In the genomic region with DNA sequence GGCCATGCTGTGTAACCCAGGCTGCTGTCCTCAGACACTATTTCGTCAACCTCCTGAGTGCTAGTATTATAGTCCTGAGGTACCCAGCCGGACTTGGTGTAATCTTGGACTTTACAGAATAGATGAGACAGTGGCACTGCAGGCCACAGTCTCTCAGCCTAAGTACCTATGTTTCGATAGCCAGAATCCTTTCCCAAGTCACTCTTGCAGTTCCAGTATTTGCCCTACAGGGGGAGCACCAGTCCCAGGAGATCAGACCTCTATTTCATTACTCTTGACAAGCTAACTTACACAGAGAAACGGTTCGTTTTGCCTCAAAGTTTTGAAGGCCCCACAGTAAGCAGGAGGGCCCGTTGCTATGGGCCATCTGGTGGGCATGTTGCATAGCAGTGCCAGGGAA, we compare ENCODE assay signal across 8 mouse cellular contexts. TPM values are rescaled to one million over a fixed set of nuclear protein-coding genes. Genes with fewer than 3 reads are reported as not detected.
DNase-seq lines count a peak whose midpoint lies in the region; ATAC-seq and TF ChIP-seq lines count a peak whose summit lies in the region.
"Had no signal": no experiment of that assay in that cellular context is flagged by ENCODE, and none has a peak within 500 bp of the region (broad histone marks: within the 10 kb centered on the region; RNA-seq: fewer than 3 reads in every experiment).

No protein-coding gene starts in this region.

- CTCF ChIA-PET in Patski (lab: Charles Lee), result no interaction called here

- no peak overlapping the region for H3K9ac ChIP-seq in liver, postnatal 0 days (replicated peaks)

- no peak overlapping the region for H3K4me3 ChIP-seq in liver, postnatal 0 days (ENCODE audit: low read depth, low read length)
- H3K4me3 ChIP-seq: myocyte had no signal

- 24% methylated on average over 6 of the region's 6 CpGs for whole genome bisulfite sequencing in liver, postnatal 0 days (ENCODE audit: insufficient replicate concordance)

- H3K36me3 ChIP-seq in liver, postnatal 0 days (replicated peaks; ENCODE audit: insufficient read depth, low read length), result no peaks in the 10 kb centered on the region

- POLR2A ChIA-PET in Patski (lab: Charles Lee), result no interaction called here

- ATAC-seq in Patski, result no peak
- no peak for ATAC-seq in liver, postnatal 0 days

- H3K27ac ChIP-seq in liver, postnatal 0 days (ENCODE audit: low read depth), result no peak overlapping the region

- TF ChIP-seq EP300 in liver, postnatal 0 days (IDR thresholded peaks at IDR 0.05; ENCODE audit: low read depth), result no peak

- no peak overlapping the region for H3K4me2 ChIP-seq in liver, postnatal 0 days (ENCODE audit: low read depth, low read length)

- H3K4me1 ChIP-seq in liver, postnatal 0 days (ENCODE audit: insufficient read depth), result no peaks in the 10 kb centered on the region

- in situ Hi-C loops in Patski (cut with MboI; ENCODE audit: low pct_unique_long_range_greater_than_20kb), result no loop called here

- no peaks in the 10 kb centered on the region for H3K9me3 ChIP-seq in liver, postnatal 0 days (ENCODE audit: low read length)

- peak; percentile 45 for DNase-seq in layer of hippocampus, adult 11-12 months (ENCODE audit: low spot score)
- no peak for DNase-seq in layer of hippocampus, adult 9-11 months
- no peak for DNase-seq in Patski (ENCODE audit: low read depth, low spot score)
- DNase-seq in c-Kit-positive CD71-positive TER-119-positive erythroid progenitor cells, embryonic 14.5 days (ENCODE audit: low spot score), result peak; percentile 13
- DNase-seq in kidney, adult 8-10 months, result peak; percentile 68 to 79
- peak; percentile 63 for DNase-seq in liver, postnatal 0 days
- peak; percentile 63 for DNase-seq in urinary bladder, postnatal 14 days (ENCODE audit: low spot score)

- H3K27me3 ChIP-seq in Patski, result peaks cover 4% of the 10 kb centered on the region
- no peaks in the 10 kb centered on the region for H3K27me3 ChIP-seq in liver, postnatal 0 days (ENCODE audit: insufficient read depth, low read length)

- TF ChIP-seq CTCF in Patski (IDR thresholded peaks at IDR 0.05), result peak; percentile 50
- TF ChIP-seq CTCF in liver, postnatal 0 days (IDR thresholded peaks at IDR 0.05; ENCODE audit: low read depth), result peak; percentile 83

RNA-seq across cellular contexts. Expression of a gene that starts 21.5 kb away (rescaled TPM):
- polyA plus RNA-seq in Patski (2021), result not detected
- not detected in 2 replicates for polyA plus RNA-seq in liver, postnatal 0 days (2015; fragmentation: Nextera tagmentation; extraction: Ambion mirVana)
- polyA plus RNA-seq: myocyte had no signal

RNA-seq across cellular contexts. Expression of a gene that starts 30.2 kb away (rescaled TPM):
- not detected for polyA plus RNA-seq in Patski (2021)
- 0.59 and 0.80 TPM in 2 replicates for polyA plus RNA-seq in liver, postnatal 0 days (2015; fragmentation: Nextera tagmentation; extraction: Ambion mirVana)
- polyA plus RNA-seq: myocyte had no signal

RNA-seq across cellular contexts. Expression of a gene that starts 56.6 kb away (rescaled TPM):
- not detected for polyA plus RNA-seq in Patski (2021)
- 5.4 and 5.6 TPM in 2 replicates for polyA plus RNA-seq in liver, postnatal 0 days (2015; fragmentation: Nextera tagmentation; extraction: Ambion mirVana)
- polyA plus RNA-seq: myocyte had no signal

Comparison
In these comparisons a context has a peak if more than half of its experiments do, and no peak if none do; other contexts are left out.
1. DNase-seq: peak in layer of hippocampus, adult 11-12 months (single experiment), c-Kit-positive CD71-positive TER-119-positive erythroid progenitor cells, embryonic 14.5 days (single experiment), kidney, adult 8-10 months (2 of 2), liver, postnatal 0 days (single experiment) and urinary bladder, postnatal 14 days (single experiment); none in layer of hippocampus, adult 9-11 months (single experiment) and Patski (single experiment).